In genomic region chr14:83959111-83959510, GRCm38 (mm10) we compare ENCODE assay signal across 9 mouse cellular contexts.
A peak's percentile ranks its signal among the peaks of the same experiment; 100 is the strongest.
DNase-seq lines count a peak whose midpoint lies in the region; ATAC-seq lines count a peak whose summit lies in the region.
"Had no signal": no experiment of that assay in that cellular context is flagged by ENCODE, and none has a peak within 500 bp of the region (broad histone marks: within the 10 kb centered on the region; RNA-seq: fewer than 3 reads in every experiment).

No protein-coding gene starts in this region.

- peak; percentile 4 for DNase-seq in kidney, adult 11 months
- DNase-seq in kidney, adult 18-20 months = no peak
- DNase-seq in adrenal gland, postnatal 10 days = peak; percentile 67
- DNase-seq in cerebellum, adult 9-11 months = peak; percentile 22
- DNase-seq in layer of hippocampus, postnatal 36 days = peak; percentile 40 to 41
- DNase-seq in spleen, postnatal 10 days (ENCODE audit: low spot score in 2 of 2) = no peak
- no peak for DNase-seq in T-cell, adult 2 months (ENCODE audit: low spot score)

- no peak overlapping the region for H3K9ac ChIP-seq in midbrain, embryonic 13.5 days (replicated peaks)

- no peak overlapping the region for H3K27ac ChIP-seq in midbrain, embryonic 13.5 days

- no peak overlapping the region for H3K4me3 ChIP-seq in midbrain, embryonic 13.5 days (replicated peaks)

- no peak for ATAC-seq in midbrain, embryonic 13.5 days

- no peaks in the 10 kb centered on the region for H3K27me3 ChIP-seq in midbrain, embryonic 13.5 days

- no peaks in the 10 kb centered on the region for H3K9me3 ChIP-seq in midbrain, embryonic 13.5 days

- H3K4me2 ChIP-seq in midbrain, embryonic 13.5 days (replicated peaks) = no peak overlapping the region

- WGBS in midbrain, embryonic 13.5 days = 96% methylated on average over 3 of the region's 3 CpGs

- no peaks in the 10 kb centered on the region for H3K36me3 ChIP-seq in midbrain, embryonic 13.5 days
- H3K36me3 ChIP-seq: G1E had no signal

- no peaks in the 10 kb centered on the region for H3K4me1 ChIP-seq in midbrain, embryonic 13.5 days (replicated peaks)

Comparison
In these comparisons a context has a peak if more than half of its experiments do, and no peak if none do; other contexts are left out.
1. DNase-seq: peak in kidney, adult 11 months (single experiment), adrenal gland, postnatal 10 days (single experiment), cerebellum, adult 9-11 months (single experiment) and layer of hippocampus, postnatal 36 days (2 of 2); none in kidney, adult 18-20 months (single experiment), spleen, postnatal 10 days (0 of 2) and T-cell, adult 2 months (single experiment).